Mouse (Mus musculus) hematopoietic stem cell, adult 5-6 weeks (primary cell): ENCODE results near the gene Rpl3. TPM values are rescaled to one million over a fixed set of nuclear protein-coding genes. Genes with fewer than 3 reads are reported as not detected.

Experiments used
- ATAC-seq, 2 experiments: fragments of 125-278 bp in 1 of 2; replicated peaks in 1 of 2; 2 replicates each; pipeline ENCODE4 v1.8.0; 2016 to 2017; ENCODE audit warnings: inconsistent platforms in 2 of 2, mild to moderate bottlenecking in 2 of 2, moderate number of reproducible peaks in 2 of 2, low read depth in 1 of 2, moderate TSS enrichment in 1 of 2; ENCODE audit not compliant: low FRiP score in 2 of 2, poor library complexity in 2 of 2, severe bottlenecking in 2 of 2, insufficient read depth in 1 of 2, low TSS enrichment in 1 of 2
- total RNA-seq: library from RNA; stranded (forward); fragments of 172-1452, 232-1000 nt; gene quantifications from 2 replicates; pipeline ENCODE4 v1.2.3, GENCODE M21; 2017

Gene Rpl3
- total RNA-seq, 1 experiment from 2014 or later: 3,283 TPM

GRCm38 (mm10) chr15:80079129-80079668 lies 12.5 kb downstream of the Rpl3 start:
- ATAC-seq: no peak

- ATAC-seq: no peak
Measured at GRCm38 (mm10) chr15:80078058-80078814, 13.4 kb downstream of the Rpl3 start.

GRCm38 (mm10) chr15:80076338-80077136 lies 15.1 kb downstream of the Rpl3 start:
- peak; percentile 28 to 65; a peak in 2 of 4 replicates for ATAC-seq

DNA sequence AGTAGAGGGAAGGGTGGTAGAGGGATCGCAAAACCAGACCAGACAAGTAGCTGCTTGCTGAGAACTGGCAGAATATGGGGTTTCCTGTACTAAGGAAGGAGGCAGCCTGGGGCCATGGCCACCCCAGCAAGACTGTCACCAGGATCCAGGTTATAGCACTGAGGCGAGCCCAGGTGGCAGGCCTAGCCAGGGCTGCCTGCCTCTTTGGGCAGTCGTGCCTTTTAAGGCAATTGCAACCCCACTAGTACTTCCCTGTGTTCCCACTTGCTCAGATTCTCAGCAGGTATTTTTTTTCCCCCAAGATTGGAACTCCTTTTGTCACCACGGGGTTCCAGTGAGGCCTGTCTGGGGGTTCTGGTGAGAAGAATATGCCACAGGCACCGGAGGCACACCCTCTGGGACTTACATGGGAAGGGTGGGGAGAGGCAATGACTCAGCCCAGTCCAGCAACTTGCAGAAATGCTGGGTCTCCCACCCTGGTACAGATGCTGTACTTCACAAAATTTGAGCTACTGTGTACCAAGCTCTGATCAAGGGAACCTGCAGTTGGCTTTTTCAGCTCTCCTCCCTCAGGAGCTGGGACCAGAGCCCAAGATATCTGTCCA lies 15.8 kb downstream of the Rpl3 start:
- ATAC-seq: no peak

DNA sequence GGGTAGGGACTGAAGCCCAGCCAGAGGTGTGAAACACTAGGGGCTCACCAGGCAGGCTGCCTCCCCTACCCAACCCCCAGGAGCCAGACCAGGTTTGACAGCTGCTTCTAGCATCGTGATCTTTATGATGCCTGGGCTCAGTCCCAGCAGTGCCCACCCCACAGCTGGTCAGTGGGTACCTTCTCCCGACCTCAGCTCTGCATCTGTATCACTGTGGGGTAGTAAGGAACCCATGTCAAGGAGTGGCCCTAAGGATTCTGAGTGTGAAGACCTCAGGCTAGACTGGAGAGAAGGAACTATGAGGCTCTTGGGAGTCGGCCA lies 16.3 kb downstream of the Rpl3 start:
- no peak for ATAC-seq

- peak in 1 of 2 experiments; percentile 29; a peak in 2 of 4 replicates for ATAC-seq
Measured at GRCm38 (mm10) chr15:80074663-80075373, 16.9 kb downstream of the Rpl3 start.

DNA sequence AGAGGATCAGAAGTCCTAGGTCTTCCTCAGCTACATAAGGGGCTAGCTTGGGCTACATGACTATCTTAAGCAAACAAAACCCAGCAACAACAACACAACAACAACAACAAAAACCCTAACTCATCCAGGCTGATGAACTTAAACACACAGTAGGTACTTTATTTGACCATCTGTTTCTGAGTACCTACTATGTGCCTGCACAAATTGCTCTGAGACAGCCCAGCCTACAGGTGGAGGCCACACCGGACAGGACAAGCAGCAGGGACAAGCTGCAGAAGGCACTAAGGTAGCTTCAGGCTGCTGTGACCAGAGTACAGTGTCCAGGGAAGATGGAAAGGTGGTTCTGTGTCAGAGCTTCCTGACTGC lies 18.4 kb downstream of the Rpl3 start:
- ATAC-seq: no peak

- no peak for ATAC-seq
Measured at GRCm38 (mm10) chr15:80072579-80073255, 19.0 kb downstream of the Rpl3 start.

- ATAC-seq: 0 out of 4 replicates have a peak, but pooled peaks of 1 of the 2 experiments have one; percentile 9
Measured at GRCm38 (mm10) chr15:80071951-80072437, 19.7 kb downstream of the Rpl3 start.

DNA sequence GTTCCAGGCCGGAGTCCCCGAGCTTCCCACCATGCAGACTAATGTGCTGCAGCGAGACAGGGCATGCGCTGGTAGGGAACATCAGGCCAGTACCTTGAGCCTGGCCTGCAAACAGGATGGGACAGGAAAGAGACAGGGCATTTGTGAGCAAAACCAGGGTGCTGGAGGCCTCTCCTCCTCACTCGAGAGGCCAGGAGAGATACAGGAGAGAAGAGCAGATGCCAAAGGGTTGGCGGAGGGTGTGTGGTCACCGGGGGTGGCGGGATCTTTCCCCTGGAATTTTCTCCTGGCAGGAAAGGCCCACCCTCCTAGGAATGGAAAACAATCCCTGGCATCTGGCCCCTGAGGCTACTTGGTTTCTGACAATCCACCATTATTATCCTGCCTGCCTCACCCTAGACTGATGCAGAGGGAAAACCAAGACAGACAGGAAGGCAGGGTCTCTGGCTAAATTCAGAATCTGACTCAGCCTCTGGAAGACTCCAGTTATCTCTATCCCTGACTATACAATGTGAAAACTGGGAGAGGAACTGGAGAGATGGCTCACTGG lies 21.5 kb downstream of the Rpl3 start:
- ATAC-seq: no peak

DNA sequence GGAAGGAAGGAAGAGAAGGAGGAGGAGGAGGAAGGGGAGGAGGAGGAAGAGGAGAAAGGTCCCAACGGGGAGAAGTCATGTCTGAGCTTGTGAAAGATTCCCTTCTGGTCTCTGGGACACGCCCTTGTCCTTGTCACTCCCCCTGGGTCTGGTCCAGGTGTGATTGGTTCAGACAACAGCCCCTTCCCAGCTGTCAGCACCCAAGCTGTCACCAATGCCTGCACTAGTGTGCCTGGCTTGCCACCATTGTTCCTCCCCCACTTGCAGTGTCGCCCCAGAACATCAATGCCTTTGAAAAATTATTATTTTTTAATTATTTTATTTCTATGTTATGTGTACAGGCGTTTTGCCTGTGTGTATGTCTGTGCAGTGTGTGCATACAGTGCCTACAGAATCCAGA lies 22.5 kb downstream of the Rpl3 start:
- no peak for ATAC-seq

GRCm38 (mm10) chr15:80066538-80066937 lies 25.1 kb downstream of the Rpl3 start:
- no peak for ATAC-seq

GRCm38 (mm10) chr15:80065414-80065813 lies 26.3 kb downstream of the Rpl3 start:
- no peak for ATAC-seq

GRCm38 (mm10) chr15:80064965-80065364 lies 26.7 kb downstream of the Rpl3 start:
- ATAC-seq: no peak

- ATAC-seq: no peak
Measured at GRCm38 (mm10) chr15:80062821-80063220, 28.8 kb downstream of the Rpl3 start.

DNA sequence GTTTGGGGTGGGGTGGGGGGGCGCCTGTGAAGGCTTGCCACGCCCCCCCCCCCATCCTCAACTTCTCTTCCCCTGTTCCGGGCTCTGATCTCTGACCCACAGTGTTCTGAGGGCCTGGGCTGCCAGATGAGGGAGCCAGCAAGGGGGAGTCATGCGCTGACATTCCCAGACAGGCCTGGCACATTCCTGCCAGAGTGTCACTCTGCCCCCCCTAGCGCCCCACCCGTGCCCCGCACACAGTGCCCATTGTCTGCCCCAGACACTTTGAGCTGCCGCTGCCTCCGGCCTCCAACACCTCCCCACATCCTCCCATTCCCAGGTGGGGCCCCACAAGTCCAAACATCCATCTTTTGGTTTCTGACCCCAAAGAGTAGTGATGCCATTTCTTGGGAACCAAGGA lies 29.3 kb downstream of the Rpl3 start:
- no peak for ATAC-seq
